Mouse (Mus musculus): ENCODE results near the gene Rabl6. TPM values are rescaled to one million over a fixed set of nuclear protein-coding genes. Genes with fewer than 3 reads are reported as not detected.
A peak's percentile ranks its signal among the peaks of the same experiment; 100 is the strongest.

The Rabl6 gene
- total RNA-seq, 1 experiment from 2014 or later = 72.7 TPM

GRCm38 (mm10) chr2:25596765-25597510 is 11.4 kb downstream of the Rabl6 start:
- DNase-seq = no peak

GRCm38 (mm10) chr2:25591863-25592262 is 16.5 kb downstream of the Rabl6 start:
- peak; percentile 62 for DNase-seq

GRCm38 (mm10) chr2:25588227-25588907 is 20.0 kb downstream of the Rabl6 start:
- DNase-seq = no peak

GRCm38 (mm10) chr2:25587290-25587689 is 21.0 kb downstream of the Rabl6 start:
- no peak for DNase-seq

- DNase-seq = no peak
These were observed 22.7 kb downstream of the Rabl6 start for GRCm38 (mm10) chr2:25585601-25586000.

GRCm38 (mm10) chr2:25584856-25585255 is 23.5 kb downstream of the Rabl6 start:
- DNase-seq = no peak

- DNase-seq = no peak
These were observed 24.2 kb downstream of the Rabl6 start for GRCm38 (mm10) chr2:25584152-25584551.

- DNase-seq = peak; percentile 7
These were observed 24.8 kb downstream of the Rabl6 start for GRCm38 (mm10) chr2:25583571-25583970.

GRCm38 (mm10) chr2:25583120-25583481 is 25.2 kb downstream of the Rabl6 start:
- peak; percentile 35 for DNase-seq

GRCm38 (mm10) chr2:25582466-25583119 is 25.7 kb downstream of the Rabl6 start:
- peak; percentile 70 for DNase-seq

- DNase-seq = peak; percentile 30
These were observed 26.4 kb downstream of the Rabl6 start for GRCm38 (mm10) chr2:25581901-25582301.

- DNase-seq = peak; percentile 77
These were observed 26.9 kb downstream of the Rabl6 start, which contains the start of gene Ajm1 for GRCm38 (mm10) chr2:25581294-25581864. TSS of gene Ajm1 (minus strand) at chr2:25581757.

GRCm38 (mm10) chr2:25580621-25581101 is 27.7 kb downstream of the Rabl6 start:
- peak; percentile 7 for DNase-seq

GRCm38 (mm10) chr2:25579737-25580460 is 28.4 kb downstream of the Rabl6 start:
- peak; percentile 52 for DNase-seq

GRCm38 (mm10) chr2:25578796-25579736 is 29.3 kb downstream of the Rabl6 start:
- peak; percentile 23 for DNase-seq

- peak; percentile 50 for DNase-seq
These were observed 30.1 kb downstream of the Rabl6 start for GRCm38 (mm10) chr2:25577951-25578795.

GRCm38 (mm10) chr2:25576965-25577891 is 31.1 kb downstream of the Rabl6 start:
- DNase-seq = peak; percentile 6

- no peak for DNase-seq
These were observed 32.1 kb downstream of the Rabl6 start for GRCm38 (mm10) chr2:25576028-25576850.

Measured in adrenal gland, postnatal 14 days (tissue).